Mouse (Mus musculus): Measurements from ENCODE around the gene Krtap19-1.

DNA sequence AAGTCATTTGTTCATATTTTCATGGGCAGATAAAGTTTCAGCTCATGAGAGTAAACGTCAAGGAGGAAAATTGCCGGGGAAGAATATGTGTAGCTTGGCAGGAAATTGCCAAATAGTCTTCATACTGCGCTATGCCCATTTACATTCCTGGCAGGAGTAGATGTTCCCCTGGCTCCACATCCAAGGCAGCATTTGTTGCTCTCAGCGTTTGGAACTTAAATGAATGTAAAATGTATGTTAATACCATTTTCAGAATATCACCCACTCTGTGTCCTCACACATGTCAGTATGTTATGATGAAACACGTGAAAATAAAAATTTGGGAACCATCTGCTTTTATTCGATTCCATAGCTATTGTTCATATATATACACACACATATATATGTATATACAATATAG, 17.7 kb upstream of the Krtap19-1 start:
- no peak for TF ChIP-seq EP300 (IDR thresholded peaks at IDR 0.05)
- no peak for TF ChIP-seq CTCF (IDR thresholded peaks at IDR 0.05)

All from lung, postnatal 0 days (tissue).